29 mouse cellular contexts compared by ENCODE assay signal in genomic region chr9:97113555-97113929, GRCm38 (mm10). TPM values are rescaled to one million over a fixed set of nuclear protein-coding genes. Genes with fewer than 3 reads are reported as not detected.
DNase-seq lines count a peak whose midpoint lies in the region; ATAC-seq and TF ChIP-seq lines count a peak whose summit lies in the region.
"Had no signal": no experiment of that assay in that cellular context is flagged by ENCODE, and none has a peak within 500 bp of the region (broad histone marks: within the 10 kb centered on the region; RNA-seq: fewer than 3 reads in every experiment).

No protein-coding gene starts in this region.

- TF ChIP-seq POLR2A in heart, adult 2 months (IDR thresholded peaks at IDR 0.05; ENCODE audit: insufficient read depth, low read depth, low read length) = no peak

- TF ChIP-seq EP300 in heart, adult 2 months (IDR thresholded peaks at IDR 0.05; ENCODE audit: insufficient read depth, low read depth, low read length) = no peak

- H3K27me3 ChIP-seq in heart, adult 2 months (ENCODE audit: control insufficient read depth, insufficient read depth, low read length) = no peaks in the 10 kb centered on the region
- H3K27me3 ChIP-seq in heart, embryonic 14.5 days (ENCODE audit: control insufficient read depth, insufficient read depth, low read length) = no peaks in the 10 kb centered on the region
- H3K27me3 ChIP-seq in E14TG2a.4 (ENCODE audit: insufficient read depth, low read length) = no peaks in the 10 kb centered on the region
- H3K27me3 ChIP-seq: embryonic facial prominence, embryonic 13.5 days; limb, embryonic 12.5 days had no signal

- H3K79me2 ChIP-seq in heart, adult 2 months (replicated peaks; ENCODE audit: control insufficient read depth, insufficient read depth, low read length) = peaks cover 1% of the 10 kb centered on the region; the same call in 1 of the 2 replicates

- peak overlapping the region; percentile 43; the same call in 1 of the 2 replicates for H3K27ac ChIP-seq in heart, adult 2 months
- H3K27ac ChIP-seq in heart, embryonic 14.5 days (replicated peaks in 1 of 2; ENCODE audit: control insufficient read depth in 1 of 2, insufficient read depth in 1 of 2, low read depth in 2 of 2, low read length in 2 of 2) = peak overlapping the region; percentile 88 to 90
- H3K27ac ChIP-seq: embryonic facial prominence, embryonic 13.5 days; forebrain, embryonic 10.5 days; gastrocnemius, adult 2 months; layer of hippocampus, adult 2 months; left cerebral cortex, adult 2 months; limb, embryonic 12.5 days; liver, embryonic 15.5 days; stomach, postnatal 0 days had no signal

- no peak for TF ChIP-seq CTCF in heart, adult 2 months (IDR thresholded peaks at IDR 0.05)
- TF ChIP-seq CTCF in E14TG2a.4 (conservative IDR thresholded peaks at IDR 0.05; ENCODE audit: low read length) = no peak

- 17% methylated on average over 5 of the region's 5 CpGs for WGBS in heart, adult 2 months
- WGBS in heart, embryonic 14.5 days = 4% methylated on average over 5 of the region's 5 CpGs

- no peak overlapping the region for H3K9ac ChIP-seq in heart, adult 2 months (ENCODE audit: low read depth, low read length)
- H3K9ac ChIP-seq in heart, embryonic 14.5 days (ENCODE audit: low read length) = peak overlapping the region; percentile 54
- H3K9ac ChIP-seq: embryonic facial prominence, embryonic 13.5 days; limb, embryonic 12.5 days; liver, embryonic 15.5 days; lung, embryonic 14.5 days had no signal

- peaks cover 8% of the 10 kb centered on the region for H3K36me3 ChIP-seq in heart, adult 2 months (ENCODE audit: control insufficient read depth, insufficient read depth, low read length)
- 0 out of 2 replicates have a peak, but pooled peaks cover 5% of the 10 kb centered on the region for H3K36me3 ChIP-seq in heart, embryonic 14.5 days (ENCODE audit: control insufficient read depth, insufficient read depth, low read length)
- peaks cover 12% of the 10 kb centered on the region for H3K36me3 ChIP-seq in E14TG2a.4 (ENCODE audit: insufficient read depth, low read length)
- H3K36me3 ChIP-seq: embryonic facial prominence, embryonic 13.5 days; forebrain, embryonic 10.5 days; limb, embryonic 12.5 days; liver, embryonic 15.5 days had no signal

- no peak for DNase-seq in heart, adult 2 months
- no peak for DNase-seq in heart, postnatal 4 days
- DNase-seq in heart, adult 8-10 months (ENCODE audit: low spot score) = no peak
- peak; percentile 97 for DNase-seq in R1 (ENCODE audit: low read depth, low spot score)
- no peak for DNase-seq in gastrocnemius, adult 8-10 months (ENCODE audit: low spot score in 2 of 2)
- DNase-seq: adrenal gland, postnatal 10 days; cerebellum, adult 9-10 months; cerebellum, postnatal 36 days; gastrocnemius, adult 2 months; kidney, adult 2 months; kidney, postnatal 36 days; lung, embryonic 14.5 days; lung, postnatal 14 days; right cerebral cortex, adult 18-20 months; right cerebral cortex, postnatal 4 days; thymus, adult 18-20 months; thymus, postnatal 25 days had no signal

- H3K4me2 ChIP-seq in heart, embryonic 14.5 days (ENCODE audit: low read length) = peak overlapping the region; percentile 54
- H3K4me2 ChIP-seq: embryonic facial prominence, embryonic 13.5 days; limb, embryonic 12.5 days; liver, embryonic 15.5 days; lung, embryonic 14.5 days had no signal

- H3K4me3 ChIP-seq in heart, adult 2 months = no peak overlapping the region
- 0 out of 4 replicates have a peak overlapping the region, but pooled peaks of 1 of the 2 experiments have one; percentile 9 for H3K4me3 ChIP-seq in heart, embryonic 14.5 days (ENCODE audit: control insufficient read depth in 1 of 2, insufficient read depth in 1 of 2, low read depth in 1 of 2, low read length in 2 of 2)
- peak overlapping the region; percentile 73 for H3K4me3 ChIP-seq in E14TG2a.4 (replicated peaks; ENCODE audit: low read length)
- H3K4me3 ChIP-seq: embryonic facial prominence, embryonic 13.5 days; forebrain, embryonic 10.5 days; gastrocnemius, adult 2 months; layer of hippocampus, adult 2 months; left cerebral cortex, adult 2 months; limb, embryonic 12.5 days; liver, embryonic 15.5 days had no signal

- no peaks in the 10 kb centered on the region for H3K9me3 ChIP-seq in heart, embryonic 14.5 days (ENCODE audit: control insufficient read depth, low read length)
- no peaks in the 10 kb centered on the region for H3K9me3 ChIP-seq in E14TG2a.4 (ENCODE audit: low read length)
- H3K9me3 ChIP-seq: embryonic facial prominence, embryonic 13.5 days; forebrain, embryonic 10.5 days; limb, embryonic 12.5 days had no signal

- peaks cover 3% of the 10 kb centered on the region; the same call in 1 of the 2 replicates for H3K4me1 ChIP-seq in heart, adult 2 months (ENCODE audit: control insufficient read depth, insufficient read depth, low read length)
- peaks cover 19 to 29% of the 10 kb centered on the region in 2 experiments for H3K4me1 ChIP-seq in heart, embryonic 14.5 days (ENCODE audit: control insufficient read depth in 2 of 2, insufficient read depth in 2 of 2, low read length in 2 of 2)
- H3K4me1 ChIP-seq in E14TG2a.4 (replicated peaks; ENCODE audit: low read depth, low read length) = peaks cover 57% of the 10 kb centered on the region

- intact Hi-C loops in heart, adult 2 months (cut with DNase I) = no loop called here

- ATAC-seq in heart, embryonic 14.5 days (ENCODE audit: insufficient number of reproducible peaks, insufficient read depth, low FRiP score, low read depth) = no peak
- ATAC-seq: forebrain, embryonic 16.5 days; hindbrain, embryonic 16.5 days; midbrain, embryonic 16.5 days had no signal

RNA-seq across cellular contexts. Expression of gene Slc25a36, which starts 2.6 kb away (rescaled TPM):
- total RNA-seq in heart, adult 2 months (2021) = 10 to 100 TPM; 34.7 to 35.1 TPM
- polyA plus RNA-seq in heart, adult 2 months (2012; rRNA removed) = 14.1 and 30.9 TPM in 2 replicates
- total RNA-seq in heart, postnatal 4 days (2021) = 10 to 100 TPM; 51.7 to 51.8 TPM
- polyA plus RNA-seq in heart, embryonic 14.5 days (2014; fragmentation: Nextera tagmentation; extraction: Ambion mirVana) = 74.8 and 78.2 TPM in 2 replicates
- total RNA-seq in heart, adult 8-10 months (2022) = 10 to 100 TPM; 38.7 to 46.7 (median 40.4) TPM
- 10 to 100 TPM; 20.0 to 43.6 (median 25.2) TPM for total RNA-seq in gastrocnemius, adult 8-10 months (2022)
